Mouse (Mus musculus) mature B cell (primary cell): ENCODE data around the gene Pex6.

Experiments used
- in situ Hi-C: fragments of 300-500 bp; cut with MboI; formaldehyde crosslinking; loops from 2 replicates; pipeline ENCODE4 v1.14.3; 2019

Gene Pex6

DNA sequence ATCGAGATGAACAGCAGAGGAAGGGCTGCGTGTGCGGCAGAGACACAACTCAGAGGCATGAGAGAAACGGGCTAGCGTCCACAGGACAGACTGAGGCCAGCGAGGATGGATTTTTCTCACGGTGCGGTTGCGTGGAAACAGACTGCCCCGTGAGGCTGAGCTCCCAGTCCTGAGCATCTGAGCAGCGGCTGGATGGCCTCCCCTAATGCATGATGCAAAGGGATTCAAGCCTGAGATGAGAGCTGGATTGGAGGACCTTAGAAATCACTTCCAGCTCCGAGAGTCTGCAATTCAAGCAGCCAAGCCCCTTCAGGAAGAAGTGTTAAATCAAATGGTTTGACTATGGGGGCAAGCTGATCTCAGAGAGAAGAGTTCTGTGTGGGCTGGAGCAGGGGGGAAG lies 9.8 kb upstream of the Pex6 start:
- in situ Hi-C loops: no loop called here

GRCm38 (mm10) chr17:46702100-46702499 lies 9.2 kb upstream of the Pex6 start:
- in situ Hi-C loops: no loop called here

GRCm38 (mm10) chr17:46702506-46702905 lies 8.8 kb upstream of the Pex6 start:
- in situ Hi-C loops: no loop called here

DNA sequence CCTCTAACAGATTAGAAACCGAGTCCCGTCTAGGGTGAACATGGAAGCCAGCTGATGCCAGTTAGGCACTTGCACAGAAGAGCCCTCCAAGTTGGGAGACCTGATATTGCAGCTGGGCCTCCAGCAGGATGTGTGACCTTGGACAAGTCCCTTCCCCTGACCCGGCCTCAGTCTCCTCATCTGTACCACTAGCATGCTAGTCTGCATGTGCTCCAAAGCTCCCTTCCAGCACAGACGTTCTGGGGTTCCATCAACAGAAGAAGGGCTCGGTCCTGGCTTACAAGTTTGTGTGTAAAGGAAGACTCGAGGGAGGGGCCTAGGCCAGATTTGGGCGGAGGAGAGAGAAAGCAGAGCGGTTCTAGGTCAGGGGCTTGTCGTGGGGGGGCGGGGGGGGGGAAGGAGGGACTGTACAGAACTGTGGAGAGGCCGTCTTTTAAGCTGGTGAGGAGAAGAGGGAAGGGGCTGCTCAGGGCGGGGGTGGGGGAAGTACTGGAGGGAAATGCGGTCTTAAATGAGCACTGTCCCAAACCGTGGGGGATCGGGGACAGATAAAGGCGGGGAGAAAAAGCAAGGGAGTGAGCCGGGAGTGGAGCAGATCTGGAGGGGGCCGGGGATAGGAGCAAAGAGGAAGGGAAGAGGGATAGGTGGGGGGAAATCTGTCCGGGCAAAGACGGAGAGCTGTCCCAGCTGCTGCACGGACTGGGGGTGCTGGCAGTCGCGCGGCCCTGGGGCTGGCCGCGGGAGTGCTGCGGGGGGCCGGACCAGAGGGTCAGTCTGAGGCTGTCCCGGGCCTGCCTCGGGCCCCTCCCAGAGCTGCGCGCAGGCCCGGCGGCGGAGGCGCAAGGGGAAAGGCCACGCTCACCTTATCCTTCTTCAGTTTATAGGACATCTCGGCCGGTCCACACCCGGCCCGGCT lies 7.0 kb upstream of the Pex6 start:
- in situ Hi-C loops: no loop called here

GRCm38 (mm10) chr17:46704887-46705835 lies 6.1 kb upstream of the Pex6 start, which contains the start of gene Ppp2r5d:
Gene Ppp2r5d, minus strand, starts transcription at chr17:46705111.
- in situ Hi-C loops: no loop called here

DNA sequence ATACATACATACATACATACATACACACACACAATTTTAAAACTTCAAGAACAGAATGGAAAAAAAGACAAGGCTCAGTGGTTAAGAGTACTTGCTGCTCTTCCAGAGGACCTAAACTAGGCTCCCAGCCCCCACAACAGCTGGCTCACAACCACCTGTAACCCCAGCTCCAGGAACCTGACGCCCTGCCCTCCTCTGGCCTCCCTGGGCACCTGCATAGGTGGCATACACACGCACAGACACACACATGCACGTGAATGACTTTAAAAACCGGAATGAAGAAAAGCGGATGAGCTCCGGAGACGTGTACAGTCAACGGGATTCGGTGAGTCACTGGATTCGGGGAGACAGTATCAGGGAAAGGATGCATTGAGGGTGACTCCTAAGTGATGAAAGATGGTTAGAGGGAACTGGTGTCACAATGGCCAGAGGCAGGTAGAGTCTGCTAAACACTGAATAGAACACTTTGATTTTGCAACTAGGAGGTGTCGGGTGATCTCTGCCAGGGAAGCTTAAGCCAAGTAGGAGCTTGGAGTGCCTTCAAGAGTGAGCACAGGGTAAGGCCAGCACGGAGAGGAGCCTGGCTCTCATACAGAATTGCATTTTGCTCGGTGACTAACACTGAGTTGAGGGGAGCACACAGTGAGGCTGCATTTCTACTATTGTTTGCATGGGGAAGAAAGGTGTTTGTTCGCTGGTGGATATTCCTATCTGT lies 4.7 kb upstream of the Pex6 start:
- in situ Hi-C loops: no loop called here

- in situ Hi-C loops: no loop called here
Observed at GRCm38 (mm10) chr17:46711612-46712271, 479 bp downstream of the Pex6 start.

DNA sequence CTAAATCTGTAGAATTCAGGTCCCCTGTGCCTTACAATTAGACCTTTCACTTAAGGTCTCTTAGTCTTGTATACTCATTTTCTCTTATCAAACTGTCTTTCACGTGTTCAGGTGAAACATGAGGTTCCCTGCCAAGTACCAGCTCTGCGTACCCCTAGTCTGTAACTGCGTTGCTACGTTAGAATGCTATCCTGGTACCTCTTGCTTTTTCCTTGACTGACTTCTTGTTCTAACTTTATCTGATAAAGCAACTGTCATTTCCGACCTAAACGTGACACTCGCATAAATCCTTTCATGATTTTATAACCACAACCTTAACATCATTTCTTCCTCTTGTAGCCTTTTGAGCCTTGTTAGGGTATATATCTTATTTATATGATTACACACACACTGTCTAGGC lies 1.2 kb downstream of the Pex6 start:
- in situ Hi-C loops: no loop called here

DNA sequence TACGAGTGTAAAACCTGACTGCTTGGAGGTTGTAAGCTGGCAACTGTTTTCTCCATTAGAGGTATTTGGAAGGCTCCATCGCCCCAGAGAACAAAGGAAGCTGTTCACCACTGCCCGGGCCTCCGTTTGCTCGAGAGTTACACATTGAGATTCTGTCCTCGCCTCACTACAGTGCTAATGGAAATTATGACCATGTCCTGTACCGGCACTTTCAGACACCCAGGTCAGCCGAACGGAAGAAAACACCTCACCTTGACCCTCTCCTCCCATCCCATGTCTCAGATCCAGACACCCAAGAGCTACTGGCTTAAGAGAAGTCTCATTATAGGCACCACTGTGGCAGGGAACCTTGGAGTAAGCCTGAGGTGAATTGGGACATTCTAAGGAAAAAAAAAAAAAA lies 2.6 kb downstream of the Pex6 start:
- in situ Hi-C loops: no loop called here

DNA sequence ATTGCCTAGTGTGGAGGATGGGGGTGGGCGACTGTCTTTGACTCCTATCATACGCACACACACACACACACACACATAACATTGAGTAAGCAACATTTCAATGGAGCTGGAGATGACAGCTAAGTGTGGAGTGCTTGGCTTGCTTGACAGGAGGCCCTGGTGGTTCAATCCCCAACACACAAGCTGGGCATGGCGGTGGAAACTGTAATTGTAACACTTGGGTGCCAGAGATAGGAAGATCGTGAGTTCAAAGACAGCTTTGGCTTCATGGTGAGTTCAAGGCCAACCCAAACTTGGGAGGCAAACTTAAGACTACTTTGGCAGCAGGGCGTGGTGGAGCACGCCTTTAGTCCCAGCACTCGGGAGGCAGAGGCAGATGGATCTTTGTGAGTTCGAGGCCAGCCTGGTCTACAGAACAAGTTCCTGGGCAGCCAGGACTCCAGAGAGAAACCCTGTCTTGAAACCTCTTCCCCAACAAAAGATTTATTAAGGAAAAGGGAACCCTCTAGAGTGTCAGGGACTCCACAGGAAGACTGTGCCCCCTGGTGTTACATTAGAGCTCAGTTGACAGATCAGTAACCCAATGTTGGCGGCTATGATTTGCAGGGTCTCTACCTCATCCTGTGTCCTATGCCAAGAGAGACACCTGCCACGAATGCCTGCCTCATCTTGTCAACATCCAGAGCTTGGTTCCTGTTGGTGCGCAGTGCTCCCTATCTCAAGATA lies 3.7 kb downstream of the Pex6 start:
- in situ Hi-C loops: no loop called here

DNA sequence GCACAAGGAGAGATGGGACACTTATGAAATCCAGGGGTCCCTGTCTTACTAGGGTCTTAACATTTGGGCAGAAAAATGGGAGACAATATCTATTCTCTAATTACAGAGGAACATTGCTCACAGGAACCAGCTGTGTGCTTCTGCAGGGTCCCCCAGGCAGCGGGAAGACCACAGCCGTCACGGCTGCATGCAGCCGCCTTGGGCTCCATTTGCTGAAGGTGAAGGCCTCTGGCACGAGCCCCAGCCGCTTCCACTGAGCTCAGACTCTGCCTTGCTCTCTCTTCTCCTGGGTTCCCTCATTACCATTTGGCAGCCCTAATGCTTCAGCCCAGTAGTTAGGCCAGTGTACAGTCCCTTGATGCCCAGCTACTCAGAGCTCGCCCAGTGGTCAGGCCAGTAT lies 9.8 kb downstream of the Pex6 start:
- in situ Hi-C loops: no loop called here

- in situ Hi-C loops: no loop called here
Observed at GRCm38 (mm10) chr17:46724477-46725084, 13.3 kb downstream of the Pex6 start.

DNA sequence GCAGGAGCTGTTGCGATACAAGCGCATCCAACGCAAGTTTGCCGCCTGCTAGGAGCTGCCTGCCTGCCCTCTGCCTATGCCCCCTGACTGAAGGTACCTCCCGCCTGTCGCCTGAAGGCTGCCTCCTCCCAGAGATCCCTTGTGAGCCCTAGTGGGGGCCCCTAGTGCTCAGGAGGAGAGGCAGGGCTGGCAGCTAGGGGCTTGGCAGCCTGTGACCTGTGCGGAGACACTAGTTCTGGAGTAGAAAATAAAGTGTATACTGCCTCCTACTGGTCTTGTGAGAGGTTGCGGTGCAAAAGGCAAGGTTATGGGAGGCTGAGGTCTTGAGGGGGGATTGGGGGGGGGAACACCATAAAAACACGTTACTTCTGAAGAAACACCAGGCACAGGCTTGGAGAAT lies 14.0 kb downstream of the Pex6 start:
- in situ Hi-C loops: no loop called here

DNA sequence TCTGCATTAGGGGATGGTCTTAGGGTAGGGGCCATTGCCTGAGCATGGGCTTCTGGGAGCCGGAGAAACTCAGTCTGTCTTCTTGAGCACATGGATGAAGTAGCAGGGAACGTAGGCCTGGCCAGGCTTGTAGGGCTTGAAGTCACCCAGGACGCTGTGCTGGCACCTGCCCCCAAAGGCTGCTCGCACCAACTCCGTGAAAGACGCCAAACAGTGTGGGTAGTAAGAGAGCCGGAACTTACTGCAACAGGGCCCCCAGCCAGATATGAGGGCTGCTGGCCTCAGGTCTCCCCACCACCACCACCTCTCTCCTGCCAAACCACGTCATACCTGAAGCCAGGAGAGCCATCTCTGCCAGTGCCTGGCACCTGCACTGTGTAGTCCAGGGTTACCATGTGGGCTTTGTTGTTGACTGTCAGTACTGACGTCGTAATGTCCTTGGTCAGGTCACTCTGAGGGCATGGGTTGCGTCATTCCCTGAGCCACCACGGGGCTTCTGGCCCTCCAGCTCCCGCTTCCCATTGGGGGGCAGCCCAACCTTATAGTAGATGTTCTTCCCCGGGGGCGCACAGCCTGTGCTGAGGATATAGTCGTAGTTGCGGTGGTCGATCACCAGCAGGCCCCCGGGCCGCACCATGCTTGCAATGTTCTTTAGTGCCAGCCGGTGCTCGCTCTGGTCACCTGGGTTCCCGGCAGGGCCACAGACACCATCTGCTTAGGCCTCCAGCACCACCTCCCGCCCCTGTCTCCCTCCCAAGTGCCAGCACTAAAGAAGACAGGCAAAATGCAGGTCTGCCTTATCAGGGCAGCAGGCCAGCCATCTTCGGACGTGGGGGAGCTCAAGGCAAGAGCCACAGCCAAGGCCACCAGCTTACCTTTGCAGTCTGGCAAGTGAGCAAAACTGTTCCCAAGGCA lies 14.7 kb downstream of the Pex6 start:
- in situ Hi-C loops: no loop called here

GRCm38 (mm10) chr17:46727271-46727670 lies 16.0 kb downstream of the Pex6 start:
- in situ Hi-C loops: no loop called here

GRCm38 (mm10) chr17:46728021-46728420 lies 16.8 kb downstream of the Pex6 start:
- in situ Hi-C loops: no loop called here

DNA sequence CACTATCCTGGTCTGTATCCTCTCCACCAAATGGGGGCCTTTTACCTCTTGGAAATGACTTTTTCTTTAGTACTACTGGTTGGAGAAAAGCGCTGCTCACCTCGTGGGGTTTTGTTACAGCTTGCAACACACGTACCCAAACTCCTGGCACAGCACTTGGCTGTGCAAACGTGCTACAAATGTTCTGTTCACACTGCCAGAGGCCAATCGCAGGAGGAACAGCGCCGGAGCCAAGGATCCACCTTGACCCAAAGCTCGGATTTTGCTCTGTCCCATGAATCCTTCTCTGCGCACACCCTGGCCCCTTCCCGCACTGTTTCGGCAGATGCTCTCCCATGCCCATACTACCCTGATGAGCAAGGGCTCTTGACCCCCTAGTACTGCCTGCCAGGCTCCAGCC lies 17.2 kb downstream of the Pex6 start:
- in situ Hi-C loops: no loop called here

DNA sequence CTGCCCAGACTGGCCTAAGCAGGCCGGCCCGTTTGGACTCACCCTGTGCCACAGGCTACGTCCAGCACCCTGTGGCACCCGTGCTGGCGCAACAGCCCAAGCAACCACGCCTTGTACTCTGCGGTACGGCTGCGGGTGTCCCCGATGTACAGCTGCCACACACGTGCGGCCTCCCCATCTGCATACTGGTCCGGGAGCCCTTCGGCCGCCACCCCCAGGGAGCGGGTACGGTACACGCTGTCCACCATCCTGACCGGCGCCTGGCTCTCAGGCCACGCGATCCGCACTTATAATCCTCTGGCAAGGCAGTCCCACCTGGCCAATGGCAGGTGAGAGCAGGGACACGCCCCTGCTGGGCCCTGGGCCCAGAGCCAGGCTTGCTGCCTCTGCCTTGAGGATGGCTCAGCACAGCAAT lies 17.6 kb downstream of the Pex6 start, which contains the start of gene Gnmt:
Gene Gnmt (minus strand): TSS at position 265 of the 415 bp plus-strand sequence.
- in situ Hi-C loops: no loop called here

DNA sequence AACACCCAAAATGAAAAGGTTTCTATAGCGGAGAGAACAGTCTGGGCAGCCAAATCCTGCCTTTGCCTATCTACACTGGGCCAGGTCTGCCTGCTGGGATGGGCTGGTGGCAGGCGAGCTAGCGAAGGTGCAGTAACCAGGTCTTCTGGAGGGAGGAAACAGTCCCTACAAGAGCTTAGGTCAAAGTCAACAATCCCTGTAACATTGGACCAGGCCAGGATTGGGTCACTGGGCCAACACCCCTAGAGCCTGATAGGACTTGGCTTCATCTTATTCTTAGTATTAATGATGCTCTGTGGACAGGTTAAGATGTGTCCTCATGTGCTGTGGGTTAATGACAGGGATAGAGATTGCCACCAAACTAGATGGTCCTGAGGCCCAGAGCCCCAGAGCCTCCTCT lies 22.8 kb downstream of the Pex6 start:
- in situ Hi-C loops: no loop called here
